Mouse (Mus musculus) erythroblast, embryonic 14.5 days (primary cell): Measurements from ENCODE around the gene Fam228a.

ENCODE experiments used
- GATA1 ChIP-seq: IDR thresholded peaks from 2 replicates; pipeline ENCODE4 v1.6.1; 2012; ENCODE audit warnings: low read length, inconsistent platforms, mixed read lengths
- TAL1 ChIP-seq: IDR thresholded peaks from 3 replicates; pipeline ENCODE4 v1.6.1; 2012; ENCODE audit warnings: low read length, inconsistent platforms, mixed read lengths

- TF ChIP-seq GATA1 (no peak), TAL1 (no peak)
Observed at GRCm38 (mm10) chr12:4769333-4769723, 31.1 kb upstream of the Fam228a start.
